Mouse (Mus musculus) ES-Bruce4 (cell line): ENCODE measurements around the gene Sik3.

ENCODE experiments used
- CTCF ChIP-seq: IDR thresholded peaks from one replicate; pipeline ENCODE4 v1.8.1; 2011; ENCODE audit warnings: low read depth, low read length
- EP300 ChIP-seq: IDR thresholded peaks from 2 replicates; pipeline ENCODE4 v1.6.1; 2011; ENCODE audit warnings: low read depth, low read length; ENCODE audit not compliant: insufficient read depth
- POLR2A ChIP-seq: IDR thresholded peaks from one replicate; pipeline ENCODE4 v1.8.1; 2011; ENCODE audit warnings: low read length; ENCODE audit not compliant: insufficient read depth

DNA sequence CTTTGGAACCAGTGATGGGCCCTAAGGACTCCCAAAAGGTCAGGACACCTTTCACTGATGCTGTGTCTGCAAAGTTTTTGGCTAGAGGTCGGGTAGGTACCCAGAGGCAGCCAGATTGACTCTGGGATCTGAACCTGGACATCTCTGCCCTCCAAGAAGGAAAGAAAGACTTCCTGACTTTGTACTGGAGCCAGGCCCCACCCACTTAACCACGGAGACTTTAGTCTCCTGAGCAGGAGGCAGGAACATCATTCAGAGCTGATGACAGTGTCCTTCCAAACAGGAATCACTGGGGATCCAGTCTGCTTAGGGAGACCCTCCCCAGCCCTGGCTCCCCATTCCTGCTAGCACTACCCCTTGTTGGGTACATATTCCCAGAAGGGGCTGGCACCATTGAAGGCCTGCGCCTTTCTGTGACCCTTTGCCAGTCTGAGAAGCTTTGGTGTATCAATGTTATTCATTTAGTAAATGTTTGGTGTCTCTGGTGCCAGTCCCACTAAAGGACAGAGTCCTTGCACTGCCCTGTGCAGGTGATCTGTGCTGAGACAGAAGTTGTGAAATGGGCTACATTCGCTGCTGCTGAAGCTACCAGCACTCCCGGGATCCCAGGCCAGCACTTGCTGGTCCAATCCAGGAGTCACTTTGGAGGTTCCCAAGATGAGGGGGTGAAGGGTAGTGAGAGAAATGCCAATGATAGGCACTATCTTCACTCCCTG is 212.5 kb downstream of the Sik3 start:
- TF ChIP-seq CTCF: no peak
- TF ChIP-seq POLR2A: no peak
- no peak for TF ChIP-seq EP300
